Comparison of ENCODE assay signal across 9 mouse cellular contexts in genomic region chr17:56302363-56302996, GRCm38 (mm10). TPM values are rescaled to one million over a fixed set of nuclear protein-coding genes. Genes with fewer than 3 reads are reported as not detected.
DNase-seq lines count a peak whose midpoint lies in the region; ATAC-seq and TF ChIP-seq lines count a peak whose summit lies in the region.
"Had no signal": no experiment of that assay in that cellular context is flagged by ENCODE, and none has a peak within 500 bp of the region (broad histone marks: within the 10 kb centered on the region; RNA-seq: fewer than 3 reads in every experiment).

No protein-coding gene starts in this region.

- H3K36me3 ChIP-seq in embryonic facial prominence, embryonic 12.5 days, result peaks cover 16% of the 10 kb centered on the region
- H3K36me3 ChIP-seq in kidney, adult 2 months (ENCODE audit: control insufficient read depth, insufficient read depth, low read length), result no peaks in the 10 kb centered on the region
- peaks cover 8% of the 10 kb centered on the region for H3K36me3 ChIP-seq in midbrain, embryonic 11.5 days (ENCODE audit: control insufficient read depth, insufficient read depth, low read length)

- 0 out of 2 replicates have a peak, but pooled peaks have one; percentile 4 for ATAC-seq in embryonic facial prominence, embryonic 12.5 days (ENCODE audit: insufficient number of reproducible peaks, insufficient read depth, low FRiP score, low TSS enrichment)
- peak; percentile 53 for ATAC-seq in midbrain, embryonic 11.5 days (ENCODE audit: low FRiP score)

- H3K9ac ChIP-seq in embryonic facial prominence, embryonic 12.5 days, result 0 out of 2 replicates have a peak overlapping the region, but pooled peaks have one; percentile 8
- peak overlapping the region; percentile 50 for H3K9ac ChIP-seq in midbrain, embryonic 11.5 days (ENCODE audit: low read length)

- no peaks in the 10 kb centered on the region for H3K9me3 ChIP-seq in embryonic facial prominence, embryonic 12.5 days
- H3K9me3 ChIP-seq in midbrain, embryonic 11.5 days (ENCODE audit: control insufficient read depth, low read length), result no peaks in the 10 kb centered on the region

- 27% methylated on average over 13 of the region's 13 CpGs for WGBS in embryonic facial prominence, embryonic 12.5 days
- WGBS in kidney, adult 2 months, result 21% methylated on average over 13 of the region's 13 CpGs
- WGBS in midbrain, embryonic 11.5 days, result 19% methylated on average over 13 of the region's 13 CpGs

- H3K4me3 ChIP-seq in embryonic facial prominence, embryonic 12.5 days, result peak overlapping the region; percentile 79; the same call in 1 of the 2 replicates
- H3K4me3 ChIP-seq in kidney, adult 2 months (ENCODE audit: insufficient read depth, low read depth, low read length), result no peak overlapping the region
- peak overlapping the region; percentile 81; the same call in 1 of the 2 replicates for H3K4me3 ChIP-seq in midbrain, embryonic 11.5 days (ENCODE audit: low read depth, low read length)

- H3K27ac ChIP-seq in embryonic facial prominence, embryonic 12.5 days, result peak overlapping the region; percentile 90
- no peak overlapping the region for H3K27ac ChIP-seq in kidney, adult 2 months (ENCODE audit: insufficient read depth, low read depth, low read length)
- H3K27ac ChIP-seq in midbrain, embryonic 11.5 days (ENCODE audit: low read depth, low read length), result peak overlapping the region; percentile 71

- H3K27me3 ChIP-seq in embryonic facial prominence, embryonic 12.5 days, result no peaks in the 10 kb centered on the region
- no peaks in the 10 kb centered on the region for H3K27me3 ChIP-seq in kidney, adult 2 months (replicated peaks; ENCODE audit: control insufficient read depth, insufficient read depth, low read length)
- H3K27me3 ChIP-seq in midbrain, embryonic 11.5 days (ENCODE audit: control insufficient read depth, insufficient read depth, low read length), result no peaks in the 10 kb centered on the region

- no peak for TF ChIP-seq POLR2A in kidney, adult 2 months (IDR thresholded peaks at IDR 0.05; ENCODE audit: low read depth, low read length)

- peaks cover 34% of the 10 kb centered on the region for H3K4me1 ChIP-seq in embryonic facial prominence, embryonic 12.5 days
- H3K4me1 ChIP-seq in kidney, adult 2 months (ENCODE audit: control insufficient read depth, insufficient read depth, low read length), result peaks cover 11% of the 10 kb centered on the region; the same call in 1 of the 2 replicates
- peaks cover 33% of the 10 kb centered on the region for H3K4me1 ChIP-seq in midbrain, embryonic 11.5 days (ENCODE audit: control insufficient read depth, insufficient read depth, low read length)

- H3K4me2 ChIP-seq in embryonic facial prominence, embryonic 12.5 days (replicated peaks), result peak overlapping the region; percentile 95
- peak overlapping the region; percentile 98 for H3K4me2 ChIP-seq in midbrain, embryonic 11.5 days

- peak; percentile 72 for DNase-seq in testis, postnatal 10 days (ENCODE audit: low spot score)
- DNase-seq in testis, postnatal 14 days (ENCODE audit: low spot score), result no peak
- DNase-seq in kidney, adult 2 months, result peak; percentile 54
- DNase-seq in midbrain, embryonic 11.5 days (ENCODE audit: low spot score, missing footprints), result peak; percentile 92
- DNase-seq in c-Kit-positive CD71-positive TER-119-positive erythroid progenitor cells, embryonic 14.5 days (ENCODE audit: low spot score), result no peak
- no peak for DNase-seq in adipocyte (ENCODE audit: low spot score)
- DNase-seq in layer of hippocampus, adult 8-10 months (ENCODE audit: low spot score in 2 of 2), result no peak

- TF ChIP-seq CTCF in kidney, adult 2 months (conservative IDR thresholded peaks at IDR 0.05; ENCODE audit: insufficient read depth, insufficient read length, low read depth, low read length), result no peak

RNA-seq across cellular contexts. Expression of gene Uhrf1, which starts 0.6 kb away (rescaled TPM):
- 157 and 160 TPM in 2 replicates for polyA plus RNA-seq in embryonic facial prominence, embryonic 12.5 days (2016; fragmentation: Nextera tagmentation; extraction: Ambion mirVana)
- 1.2 and 2.3 TPM in 2 replicates for polyA plus RNA-seq in kidney, adult 2 months (2012; rRNA removed)
- polyA plus RNA-seq in midbrain, embryonic 11.5 days (2014; fragmentation: Nextera tagmentation; extraction: Ambion mirVana), result 123 and 138 TPM in 2 replicates
- total RNA-seq in layer of hippocampus, adult 8-10 months (2022), result 1 to 10 TPM in 3 of 4 experiments, under 1 TPM in 1; 0.77 to 2.5 (median 1.6) TPM

RNA-seq across cellular contexts. Expression of gene Arrdc5, which starts 2.4 kb away (rescaled TPM):
- not detected in 2 replicates for polyA plus RNA-seq in embryonic facial prominence, embryonic 12.5 days (2016; fragmentation: Nextera tagmentation; extraction: Ambion mirVana)
- not detected in 2 replicates for polyA plus RNA-seq in kidney, adult 2 months (2012; rRNA removed)
- not detected in 2 replicates for polyA plus RNA-seq in midbrain, embryonic 11.5 days (2014; fragmentation: Nextera tagmentation; extraction: Ambion mirVana)
- not detected for total RNA-seq in layer of hippocampus, adult 8-10 months (2022)
- polyA plus RNA-seq: neural tube, embryonic 14.5 days had no signal

RNA-seq across cellular contexts. Expression of gene Plin3, which starts 9.8 kb away (rescaled TPM):
- 56.6 and 67.4 TPM in 2 replicates for polyA plus RNA-seq in embryonic facial prominence, embryonic 12.5 days (2016; fragmentation: Nextera tagmentation; extraction: Ambion mirVana)
- polyA plus RNA-seq in kidney, adult 2 months (2012; rRNA removed), result 34.8 and 43.1 TPM in 2 replicates
- polyA plus RNA-seq in midbrain, embryonic 11.5 days (2014; fragmentation: Nextera tagmentation; extraction: Ambion mirVana), result 27.5 and 34.0 TPM in 2 replicates
- total RNA-seq in layer of hippocampus, adult 8-10 months (2022), result 10 to 100 TPM; 13.2 to 22.6 (median 19.6) TPM

RNA-seq across cellular contexts. Expression of gene Kdm4b, which starts 23.4 kb away (rescaled TPM):
- 54.6 and 58.8 TPM in 2 replicates for polyA plus RNA-seq in embryonic facial prominence, embryonic 12.5 days (2016; fragmentation: Nextera tagmentation; extraction: Ambion mirVana)
- polyA plus RNA-seq in kidney, adult 2 months (2012; rRNA removed), result 21.6 and 24.9 TPM in 2 replicates
- 33.3 and 39.6 TPM in 2 replicates for polyA plus RNA-seq in midbrain, embryonic 11.5 days (2014; fragmentation: Nextera tagmentation; extraction: Ambion mirVana)
- total RNA-seq in layer of hippocampus, adult 8-10 months (2022), result 10 to 100 TPM; 66.8 to 85.2 (median 76.9) TPM

RNA-seq across cellular contexts. Expression of gene Ticam1, which starts 25.9 kb away (rescaled TPM):
- polyA plus RNA-seq in embryonic facial prominence, embryonic 12.5 days (2016; fragmentation: Nextera tagmentation; extraction: Ambion mirVana), result 2.7 and 3.5 TPM in 2 replicates
- polyA plus RNA-seq in kidney, adult 2 months (2012; rRNA removed), result 33.3 and 34.7 TPM in 2 replicates
- polyA plus RNA-seq in midbrain, embryonic 11.5 days (2014; fragmentation: Nextera tagmentation; extraction: Ambion mirVana), result 1.7 and 2.6 TPM in 2 replicates
- 1 to 10 TPM; 6.8 to 8.8 (median 7.8) TPM for total RNA-seq in layer of hippocampus, adult 8-10 months (2022)

Comparison
In these comparisons a context has a peak if more than half of its experiments do, and no peak if none do; other contexts are left out.
1. DNase-seq: peak in testis, postnatal 10 days (single experiment), kidney, adult 2 months (single experiment) and midbrain, embryonic 11.5 days (single experiment); none in testis, postnatal 14 days (single experiment), c-Kit-positive CD71-positive TER-119-positive erythroid progenitor cells, embryonic 14.5 days (single experiment), adipocyte (single experiment) and layer of hippocampus, adult 8-10 months (0 of 2).
2. RNA of gene Uhrf1, which starts 0.6 kb away (polyA plus RNA-seq): 157 to 160 TPM in embryonic facial prominence, embryonic 12.5 days and 123 to 138 TPM in midbrain, embryonic 11.5 days; 1.2 to 2.3 TPM in kidney, adult 2 months; every median in the first group is over 10 times any median in the second.